In genomic region chr7:89802447-89802846, GRCm38 (mm10) we compare ENCODE assay signal across 17 mouse cellular contexts.
DNase-seq lines count a peak whose midpoint lies in the region; ATAC-seq and TF ChIP-seq lines count a peak whose summit lies in the region.
"Had no signal": no experiment of that assay in that cellular context is flagged by ENCODE, and none has a peak within 500 bp of the region (broad histone marks: within the 10 kb centered on the region; RNA-seq: fewer than 3 reads in every experiment).

No protein-coding gene starts in this region.

- no peak for ATAC-seq in liver, embryonic 12.5 days
- ATAC-seq in cerebellum, adult (ENCODE audit: insufficient number of reproducible peaks, low FRiP score, low TSS enrichment): no peak
- ATAC-seq: forebrain, embryonic 15.5 days had no signal

- TF ChIP-seq POLR2A in liver, adult 2 months (IDR thresholded peaks at IDR 0.05; ENCODE audit: extremely low read depth, insufficient read depth, low read length): no peak

- H3K4me1 ChIP-seq in liver, adult 2 months (ENCODE audit: control insufficient read depth, insufficient read depth, low read length): no peaks in the 10 kb centered on the region
- no peaks in the 10 kb centered on the region for H3K4me1 ChIP-seq in liver, embryonic 12.5 days
- H3K4me1 ChIP-seq: forebrain, embryonic 15.5 days; heart, embryonic 12.5 days; hindbrain, embryonic 15.5 days had no signal

- 63% methylated on average over 3 of the region's 3 CpGs for WGBS in liver, adult 2 months
- 34% methylated on average over 3 of the region's 3 CpGs for WGBS in liver, embryonic 12.5 days (ENCODE audit: insufficient replicate concordance)

- no peaks in the 10 kb centered on the region for H3K79me2 ChIP-seq in liver, adult 2 months (ENCODE audit: control insufficient read depth, insufficient read depth, low read length)

- H3K4me2 ChIP-seq in liver, embryonic 12.5 days: no peak overlapping the region
- H3K4me2 ChIP-seq: embryonic facial prominence, embryonic 12.5 days; forebrain, embryonic 15.5 days; heart, embryonic 12.5 days; hindbrain, embryonic 15.5 days had no signal

- no peak overlapping the region for H3K27ac ChIP-seq in liver, adult 2 months (replicated peaks; ENCODE audit: insufficient read depth, low read depth, low read length)
- H3K27ac ChIP-seq in liver, embryonic 12.5 days: no peak overlapping the region
- H3K27ac ChIP-seq: embryonic facial prominence, embryonic 12.5 days; forebrain, embryonic 15.5 days; hindbrain, embryonic 15.5 days had no signal

- H3K9me3 ChIP-seq in liver, embryonic 12.5 days (replicated peaks): no peaks in the 10 kb centered on the region
- H3K9me3 ChIP-seq: embryonic facial prominence, embryonic 12.5 days; forebrain, embryonic 15.5 days; heart, embryonic 12.5 days; hindbrain, embryonic 15.5 days had no signal

- no peaks in the 10 kb centered on the region for H3K27me3 ChIP-seq in liver, adult 2 months (ENCODE audit: control insufficient read depth, insufficient read depth, low read length)
- H3K27me3 ChIP-seq in liver, embryonic 12.5 days (replicated peaks): no peaks in the 10 kb centered on the region
- H3K27me3 ChIP-seq: embryonic facial prominence, embryonic 12.5 days; forebrain, embryonic 15.5 days; heart, embryonic 12.5 days; hindbrain, embryonic 15.5 days had no signal

- no peak overlapping the region for H3K4me3 ChIP-seq in liver, adult 2 months (ENCODE audit: insufficient read depth, low read depth, low read length)
- H3K4me3 ChIP-seq in liver, embryonic 12.5 days: no peak overlapping the region
- H3K4me3 ChIP-seq: embryonic facial prominence, embryonic 12.5 days; forebrain, embryonic 15.5 days; heart, embryonic 12.5 days; hindbrain, embryonic 15.5 days had no signal

- no peaks in the 10 kb centered on the region for H3K36me3 ChIP-seq in liver, adult 2 months (ENCODE audit: control insufficient read depth, insufficient read depth, low read length)
- H3K36me3 ChIP-seq in liver, embryonic 12.5 days: no peaks in the 10 kb centered on the region
- H3K36me3 ChIP-seq: embryonic facial prominence, embryonic 12.5 days; forebrain, embryonic 15.5 days; heart, embryonic 12.5 days; hindbrain, embryonic 15.5 days had no signal

- DNase-seq in heart, adult 11 months: peak; percentile 83
- DNase-seq in heart, postnatal 36 days: no peak
- DNase-seq in liver, adult 2 months (ENCODE audit: extremely low read depth, low read depth, low spot score): peak; percentile 12
- peak; percentile 33 for DNase-seq in lung, postnatal 10 days
- DNase-seq in lung, postnatal 4 days: peak; percentile 10 to 23
- DNase-seq: adrenal gland, postnatal 10 days; cerebellum, adult 11-12 months; cerebellum, adult 9-10 months; cerebellum, postnatal 25 days; gastrocnemius, postnatal 14 days; heart, adult 18-20 months had no signal

- TF ChIP-seq CTCF in liver, adult 2 months (IDR thresholded peaks at IDR 0.05; ENCODE audit: low read depth, low read length): no peak

- no peak overlapping the region for H3K9ac ChIP-seq in liver, adult 2 months (ENCODE audit: low read depth, low read length)
- no peak overlapping the region for H3K9ac ChIP-seq in liver, embryonic 12.5 days
- H3K9ac ChIP-seq: embryonic facial prominence, embryonic 12.5 days; forebrain, embryonic 15.5 days; heart, embryonic 12.5 days; hindbrain, embryonic 15.5 days had no signal

- intact Hi-C loops in heart, postnatal 36 days (cut with DNase I): no loop called here

Comparison
In these comparisons a context has a peak if more than half of its experiments do, and no peak if none do; other contexts are left out.
1. DNase-seq: peak in heart, adult 11 months (single experiment), liver, adult 2 months (single experiment), lung, postnatal 10 days (single experiment) and lung, postnatal 4 days (2 of 2); none in heart, postnatal 36 days (0 of 2).